Mouse (Mus musculus) midbrain, embryonic 14.5 days (tissue): ENCODE measurements at regions not wholly inside any gene's neighbourhood (a gene's known extent, or its start where the extent isn't known, plus 50 kb on each side); places are given as distances from the start of the nearest gene placed in this dataset.

Experiments
- ATAC-seq: fragments of 200-750 bp; cut with Nextera tagmentation; 2 replicates; pipeline ENCODE4 v1.8.0; 2017; ENCODE audit warnings: moderate number of reproducible peaks, moderate library complexity; ENCODE audit not compliant: low FRiP score, low TSS enrichment
- DNase-seq: peaks from one replicate; pipeline ENCODE4 v3.0.0-alpha.2; 2015
- H3K27ac ChIP-seq: fragments of 300-500 bp; sonication (generic); replicated peaks from 2 replicates; pipeline ENCODE4 v1.5.1; 2014; ENCODE audit warnings: mild to moderate bottlenecking, low read depth, low read length, moderate library complexity
- H3K27me3 ChIP-seq: fragments of 300-500 bp; sonication (generic); 2 replicates; pipeline ENCODE4 v1.6.1; 2014; ENCODE audit warnings: low read length, control low read depth, mixed read lengths; ENCODE audit not compliant: control insufficient read depth, insufficient read depth
- H3K36me3 ChIP-seq: fragments of 300-500 bp; sonication (generic); 2 replicates; pipeline ENCODE4 v1.6.1; 2014; ENCODE audit warnings: low read length, control low read depth; ENCODE audit not compliant: control insufficient read depth, insufficient read depth
- H3K4me1 ChIP-seq: fragments of 300-500 bp; sonication (generic); 2 replicates; pipeline ENCODE4 v1.6.1; 2014; ENCODE audit warnings: mild to moderate bottlenecking, antibody characterized with exemption, low read length, control low read depth; ENCODE audit not compliant: control insufficient read depth, insufficient read depth
- H3K4me2 ChIP-seq: fragments of 300-500 bp; sonication (generic); 2 replicates; pipeline ENCODE4 v1.6.1; 2014; ENCODE audit warnings: mild to moderate bottlenecking, low read length, moderate library complexity
- H3K4me3 ChIP-seq: fragments of 300-500 bp; sonication (generic); replicated peaks from 2 replicates; pipeline ENCODE4 v1.5.1; 2014; ENCODE audit warnings: low read depth, low read length
- H3K9ac ChIP-seq: fragments of 300-500 bp; sonication (generic); replicated peaks from 2 replicates; pipeline ENCODE4 v1.6.1; 2014; ENCODE audit warnings: mild to moderate bottlenecking, low read length, moderate library complexity
- H3K9me3 ChIP-seq: fragments of 300-500 bp; sonication (generic); 2 replicates; pipeline ENCODE4 v1.6.1; 2016; ENCODE audit warnings: low read length, control low read depth, mixed read lengths; ENCODE audit not compliant: control insufficient read depth
- WGBS: fragments of 180-500 bp; shearing (Covaris S2); extraction: QIAGEN DNeasy Blood & Tissue Kit; methylation state at CpG from one replicate; pipeline ENCODE4 v1.1.7; 2014; 5-methylcytosine and 5-hydroxymethylcytosine counted together

DNA sequence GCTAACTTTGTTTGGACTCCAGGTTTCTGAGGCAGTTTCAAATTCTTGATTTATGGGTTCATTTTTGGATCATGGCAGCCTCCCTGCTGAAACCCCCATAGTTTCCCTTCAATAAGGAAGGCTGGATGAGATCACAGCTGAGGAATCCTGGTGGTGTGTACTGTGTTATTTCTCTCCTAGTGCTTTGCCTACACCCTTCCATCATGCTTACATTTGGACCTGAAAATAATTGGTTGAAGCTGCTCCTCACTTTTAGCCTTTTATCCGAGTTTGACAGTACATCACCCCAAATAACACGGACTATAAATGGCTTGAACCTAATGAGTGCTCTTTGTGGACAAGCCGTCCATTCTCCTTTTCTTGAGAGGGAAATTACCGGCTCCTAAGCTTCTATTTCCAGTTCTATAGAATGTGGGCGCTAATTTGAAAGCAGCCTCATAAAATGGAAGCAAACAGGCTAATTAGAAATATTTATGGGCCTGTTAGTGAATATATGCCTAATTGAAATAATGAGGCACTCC lies 122.5 kb upstream of the Nrsn1 start:
- no peaks in the 10 kb centered on the region for H3K27me3 ChIP-seq

DNA sequence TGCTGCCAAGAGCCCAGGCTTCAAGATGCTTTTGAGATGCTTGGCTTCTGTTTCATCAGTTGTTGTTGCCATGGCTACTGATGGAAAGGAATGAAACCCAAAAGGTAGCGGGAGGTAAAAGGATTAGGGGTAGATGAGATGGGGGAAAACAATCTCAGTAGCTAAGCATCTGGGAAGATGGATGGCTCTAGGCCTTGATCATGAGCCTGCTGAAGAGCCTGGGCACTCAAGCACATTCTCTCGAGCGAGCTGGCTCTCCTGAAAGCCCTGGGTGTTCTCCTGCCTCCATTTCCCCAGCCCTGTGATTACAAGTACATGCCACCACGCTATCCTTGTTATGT lies 92.3 kb upstream of the Nrsn1 start:
- no peaks in the 10 kb centered on the region for H3K36me3 ChIP-seq
- H3K4me1 ChIP-seq = peaks cover 8% of the 10 kb centered on the region
- peak overlapping the region; percentile 46 for H3K27ac ChIP-seq
- no peak overlapping the region for H3K4me3 ChIP-seq
- WGBS = 35% methylated on average over 4 of the region's 4 CpGs
- no peaks in the 10 kb centered on the region for H3K27me3 ChIP-seq
- no peak overlapping the region for H3K9ac ChIP-seq
- ATAC-seq (no peak; the same call in 1 of the 2 replicates), DNase-seq (no peak)
- no peaks in the 10 kb centered on the region for H3K9me3 ChIP-seq
- no peak overlapping the region; the same call in 1 of the 2 replicates for H3K4me2 ChIP-seq

More for the DNA sequence above, 122.5 kb upstream of the Nrsn1 start:
- no peaks in the 10 kb centered on the region for H3K36me3 ChIP-seq
- no peak overlapping the region for H3K4me3 ChIP-seq
- H3K4me1 ChIP-seq = no peaks in the 10 kb centered on the region
- no peaks in the 10 kb centered on the region for H3K9me3 ChIP-seq
- WGBS = 78% methylated on average over 5 of the region's 5 CpGs
- H3K9ac ChIP-seq = no peak overlapping the region
- ATAC-seq = no peak
- DNase-seq = no peak
- no peak overlapping the region for H3K27ac ChIP-seq
- H3K4me2 ChIP-seq = no peak overlapping the region

DNA sequence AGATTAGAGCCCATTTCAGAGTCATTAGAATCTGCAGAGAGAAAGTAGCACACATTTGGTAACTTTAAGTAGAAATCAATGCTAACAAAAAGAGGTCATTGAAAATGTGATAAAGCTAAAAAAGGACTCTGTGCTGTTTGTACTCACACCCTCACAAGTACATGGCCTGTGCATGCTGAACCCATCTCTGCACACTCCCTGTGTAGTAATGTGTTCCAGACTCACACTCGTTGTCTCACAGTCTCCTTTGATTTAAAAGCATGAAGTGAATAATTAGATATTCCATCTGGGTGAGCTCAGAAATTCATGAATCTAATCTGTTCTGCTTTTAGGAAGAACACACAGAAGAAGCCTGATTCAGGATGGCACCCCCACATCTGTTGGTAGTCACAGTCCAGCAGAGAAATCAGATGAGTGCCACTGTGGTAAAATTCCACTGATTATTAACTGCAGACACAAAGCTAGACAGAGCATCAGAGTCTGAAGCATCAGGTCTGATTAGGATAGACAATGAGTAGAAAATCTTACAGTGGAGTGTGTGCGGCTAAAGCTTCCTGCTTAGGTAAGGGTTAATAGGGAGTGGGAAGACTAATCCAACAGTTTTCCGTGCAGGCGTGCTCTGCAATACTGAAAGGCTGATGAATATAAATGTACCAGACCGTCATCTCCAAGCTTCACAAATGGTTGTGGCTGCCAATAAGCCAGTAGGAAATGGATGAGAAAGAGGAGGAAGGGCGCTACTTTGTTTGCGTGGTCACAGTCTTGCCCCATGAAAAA lies 91.7 kb upstream of the Nrsn1 start:
- no peak overlapping the region for H3K4me3 ChIP-seq
- no peak overlapping the region for H3K9ac ChIP-seq
- peak; percentile 80 for ATAC-seq
- no peaks in the 10 kb centered on the region for H3K9me3 ChIP-seq
- H3K4me2 ChIP-seq = no peak overlapping the region; the same call in 1 of the 2 replicates
- WGBS = 15% methylated on average over 7 of the region's 7 CpGs
- peak; percentile 73 for DNase-seq
- peak overlapping the region; percentile 46 for H3K27ac ChIP-seq
- no peaks in the 10 kb centered on the region for H3K27me3 ChIP-seq
- peaks cover 8% of the 10 kb centered on the region for H3K4me1 ChIP-seq
- H3K36me3 ChIP-seq = no peaks in the 10 kb centered on the region

DNA sequence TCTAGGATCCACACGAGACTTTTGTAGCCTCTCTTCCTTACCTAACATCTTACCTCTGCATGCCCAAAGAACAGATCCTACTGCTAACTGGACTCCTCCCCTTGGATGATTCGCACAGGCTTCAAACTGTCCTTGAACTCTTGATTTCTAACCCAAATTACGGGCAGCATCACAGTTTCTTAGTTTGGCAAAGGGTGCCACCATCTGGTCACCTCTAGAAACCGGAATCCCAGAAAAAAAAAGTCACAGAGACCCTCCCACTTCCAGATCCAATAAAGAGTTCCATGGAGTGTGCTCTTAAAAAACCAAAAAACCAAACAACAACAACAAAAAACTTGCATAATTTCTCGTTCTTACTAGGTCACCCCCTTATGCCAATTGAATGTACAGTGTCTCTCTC lies 77.3 kb upstream of the Nrsn1 start:
- Histone ChIP-seq H3K9me3 (no peaks in the 10 kb centered on the region), H3K27ac (no peak overlapping the region), H3K4me2 (no peak overlapping the region), H3K36me3 (no peaks in the 10 kb centered on the region), H3K27me3 (no peaks in the 10 kb centered on the region), H3K9ac (no peak overlapping the region), H3K4me1 (no peaks in the 10 kb centered on the region), H3K4me3 (no peak overlapping the region)
- 60% methylated on average over 5 of the region's 5 CpGs for WGBS
- no peak for ATAC-seq
- DNase-seq = no peak

DNA sequence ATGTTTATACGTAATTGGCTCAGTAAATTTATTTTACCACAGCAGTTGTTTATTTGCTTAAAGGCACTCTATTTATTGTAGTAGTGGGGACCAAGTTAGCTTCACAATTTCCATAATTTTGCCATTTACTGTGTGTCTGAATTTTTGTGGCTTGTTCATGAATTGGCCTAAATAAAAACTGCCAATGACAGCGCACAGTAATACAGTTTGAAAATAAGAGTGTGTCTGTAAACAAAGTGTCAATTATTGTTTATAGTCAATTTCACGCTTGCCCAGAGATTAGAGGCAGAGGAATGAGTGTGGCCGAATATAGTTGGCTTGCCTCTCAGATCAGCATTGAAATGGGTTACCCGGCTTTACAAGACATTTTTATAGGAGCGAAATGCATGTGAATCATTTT lies 73.0 kb upstream of the Nrsn1 start:
- H3K9ac ChIP-seq = no peak overlapping the region
- H3K4me2 ChIP-seq = no peak overlapping the region
- H3K27me3 ChIP-seq = no peaks in the 10 kb centered on the region
- no peak overlapping the region for H3K4me3 ChIP-seq
- H3K9me3 ChIP-seq = no peaks in the 10 kb centered on the region
- H3K27ac ChIP-seq = no peak overlapping the region
- H3K4me1 ChIP-seq = no peaks in the 10 kb centered on the region
- no peak for ATAC-seq
- WGBS = 89% methylated on average over 6 of the region's 6 CpGs
- DNase-seq = no peak
- H3K36me3 ChIP-seq = no peaks in the 10 kb centered on the region

DNA sequence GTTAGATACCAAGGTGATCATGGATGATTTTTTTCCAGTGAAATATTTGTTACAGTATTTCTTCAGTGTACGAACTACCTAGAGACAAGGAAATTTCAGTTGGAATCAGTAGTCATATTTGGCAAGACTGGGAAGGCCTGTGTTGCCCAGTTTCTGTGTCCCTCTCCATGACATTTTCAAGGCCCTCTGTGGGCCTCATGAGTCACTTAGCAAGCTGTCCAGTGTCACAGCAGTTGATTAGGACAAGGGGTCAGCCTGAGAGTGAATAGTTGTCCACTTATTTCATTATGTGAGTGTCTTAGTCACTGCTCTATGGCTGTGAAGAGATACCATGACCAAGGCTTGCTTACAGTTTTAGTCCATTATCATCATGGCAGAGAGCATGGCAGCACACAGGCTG lies 71.5 kb upstream of the Nrsn1 start:
- WGBS = 82% methylated on average over 1 of the region's 1 CpGs

DNA sequence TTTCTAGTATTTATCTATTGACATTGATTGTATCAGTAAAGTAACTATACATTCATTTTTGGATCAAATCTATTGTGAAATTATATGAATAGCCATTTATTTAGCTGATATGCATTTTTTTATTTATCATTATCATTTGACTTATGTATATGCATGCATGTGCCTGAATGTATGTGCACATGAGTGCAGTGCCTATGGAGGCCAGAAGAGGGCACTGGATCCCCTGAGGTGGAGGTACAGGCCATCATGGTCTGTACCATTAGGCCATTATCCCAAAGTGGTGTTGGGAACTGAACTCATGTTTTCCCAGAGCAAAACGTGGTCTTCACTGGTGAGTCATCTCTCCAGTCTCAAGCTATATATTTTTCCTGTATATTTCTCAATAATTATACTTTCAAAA lies 63.5 kb upstream of the Nrsn1 start:
- ATAC-seq = no peak
- Histone ChIP-seq H3K36me3 (no peaks in the 10 kb centered on the region), H3K4me3 (no peak overlapping the region), H3K4me1 (no peaks in the 10 kb centered on the region), H3K4me2 (no peak overlapping the region), H3K9me3 (no peaks in the 10 kb centered on the region), H3K9ac (no peak overlapping the region), H3K27me3 (no peaks in the 10 kb centered on the region), H3K27ac (no peak overlapping the region)
- DNase-seq = no peak
- 92% methylated on average over 1 of the region's 1 CpGs for WGBS

More for the DNA sequence above, 71.5 kb upstream of the Nrsn1 start:
- DNase-seq = no peak
- no peaks in the 10 kb centered on the region for H3K9me3 ChIP-seq
- H3K4me3 ChIP-seq = no peak overlapping the region
- H3K36me3 ChIP-seq = no peaks in the 10 kb centered on the region
- H3K9ac ChIP-seq = no peak overlapping the region
- H3K4me1 ChIP-seq = no peaks in the 10 kb centered on the region
- ATAC-seq = no peak
- no peaks in the 10 kb centered on the region for H3K27me3 ChIP-seq
- H3K27ac ChIP-seq = no peak overlapping the region
- H3K4me2 ChIP-seq = no peak overlapping the region
